Mouse (Mus musculus) hindbrain, postnatal 0 days (tissue): ENCODE results near the gene Fam107a. TPM values are rescaled to one million over a fixed set of nuclear protein-coding genes. Genes with fewer than 3 reads are reported as not detected.

Source experiments
- ATAC-seq: fragments of 200-750 bp; cut with Nextera tagmentation; 2 replicates; pipeline ENCODE4 v1.8.0; 2017; ENCODE audit warnings: mild to moderate bottlenecking, moderate TSS enrichment, moderate library complexity
- DNase-seq: peaks from one replicate; pipeline ENCODE4 v3.0.0-alpha.2; 2015; ENCODE audit warnings: low spot score
- H3K27ac ChIP-seq: fragments of 300-500 bp; sonication (generic); 2 replicates; pipeline ENCODE4 v1.5.1; 2014; ENCODE audit warnings: mild to moderate bottlenecking
- H3K27me3 ChIP-seq: fragments of 300-500 bp; sonication (generic); 2 replicates; pipeline ENCODE4 v1.6.1; 2014; ENCODE audit warnings: low read length, mixed read lengths; ENCODE audit not compliant: insufficient read depth
- H3K36me3 ChIP-seq: fragments of 300-500 bp; sonication (generic); 2 replicates; pipeline ENCODE4 v1.6.1; 2014; ENCODE audit warnings: low read length, mixed read lengths; ENCODE audit not compliant: insufficient read depth
- H3K4me1 ChIP-seq: fragments of 300-500 bp; sonication (generic); 2 replicates; pipeline ENCODE4 v1.6.1; 2014; ENCODE audit warnings: antibody characterized with exemption, low read length, mixed read lengths; ENCODE audit not compliant: insufficient read depth
- H3K4me2 ChIP-seq: fragments of 300-500 bp; sonication (generic); 2 replicates; pipeline ENCODE4 v1.6.1; 2014; ENCODE audit warnings: low read depth, mild to moderate bottlenecking, low read length, moderate library complexity, mixed read lengths
- H3K4me3 ChIP-seq: fragments of 300-500 bp; sonication (generic); 2 replicates; pipeline ENCODE4 v1.5.1; 2014; ENCODE audit warnings: low read length
- H3K9ac ChIP-seq: fragments of 300-500 bp; sonication (generic); replicated peaks from 2 replicates; pipeline ENCODE4 v1.6.1; 2014; ENCODE audit warnings: mild to moderate bottlenecking, low read length, moderate library complexity, mixed read lengths
- H3K9me3 ChIP-seq: fragments of 300-500 bp; sonication (generic); 2 replicates; pipeline ENCODE4 v1.6.1; 2016; ENCODE audit warnings: low read length, mixed read lengths
- CTCF ChIP-seq: IDR thresholded peaks from 2 replicates; pipeline ENCODE4 v1.5.1; 2016; ENCODE audit warnings: antibody characterized with exemption, control low read depth, low read depth
- WGBS: fragments of 180-500 bp; shearing (Covaris S2); extraction: QIAGEN DNeasy Blood & Tissue Kit; methylation state at CpG from one replicate; pipeline ENCODE4 v1.1.7; 2014; 5-methylcytosine and 5-hydroxymethylcytosine counted together
- polyA plus RNA-seq: library from polyadenylated mRNA; unstranded; fragments of >200 nt; fragmentation: Nextera tagmentation; extraction: Ambion mirVana; gene quantifications from 2 replicates; pipeline ENCODE4 v1.2.1, GENCODE M21; 2015
- total RNA-seq: library from RNA; depleted of rRNA; stranded (reverse); fragments of >200 nt; gene quantifications from 2 replicates; pipeline ENCODE4 v1.2.3, GENCODE M21; 2014

The Fam107a gene
- total and polyA plus RNA-seq, 2 experiments from 2014 or later: 0.80 to 8.8 TPM

DNA sequence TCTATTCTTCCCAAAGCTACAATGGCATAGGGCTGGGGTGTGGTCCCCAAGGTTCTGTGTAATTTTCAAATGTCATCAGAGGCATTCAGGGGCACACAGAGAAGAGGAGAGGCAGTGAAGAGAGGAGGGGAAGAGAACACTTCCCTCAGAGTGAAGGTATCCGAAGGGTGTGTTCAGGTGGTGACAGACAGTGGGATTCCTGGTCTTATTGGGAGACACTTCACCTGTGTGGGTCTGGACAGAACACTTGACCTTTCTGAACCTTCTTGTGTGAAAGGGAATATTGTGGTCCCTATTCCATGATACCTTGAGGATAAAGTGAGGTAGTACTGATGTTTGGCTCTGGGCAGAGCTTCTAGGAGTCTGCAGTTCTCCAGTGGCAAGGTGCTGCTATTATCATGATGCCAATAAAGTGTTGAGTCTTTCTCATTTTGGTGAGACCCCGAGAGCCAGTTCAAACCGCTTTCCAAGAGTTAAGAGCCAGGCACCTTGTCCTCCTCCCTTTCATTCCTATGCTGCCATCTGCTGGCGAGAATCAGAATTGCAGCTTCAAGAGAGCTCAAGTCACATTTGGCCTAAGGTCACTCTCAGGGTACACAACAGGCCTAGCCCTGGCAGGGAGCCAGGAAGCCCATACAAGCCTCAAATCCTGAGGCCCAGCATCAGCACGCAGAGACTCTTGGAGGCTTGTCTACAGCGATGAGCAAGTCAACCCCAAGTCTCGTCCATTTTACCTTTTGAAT, 28.6 kb upstream of the Fam107a start:
- DNase-seq (peak; percentile 87), ATAC-seq (peak; percentile 53)
- Histone ChIP-seq H3K27me3 (no peaks in the 10 kb centered on the region), H3K36me3 (no peaks in the 10 kb centered on the region), H3K4me2 (no peak overlapping the region), H3K27ac (no peak overlapping the region), H3K4me1 (no peaks in the 10 kb centered on the region), H3K9ac (no peak overlapping the region), H3K9me3 (no peaks in the 10 kb centered on the region), H3K4me3 (no peak overlapping the region)
- 22% methylated on average over 7 of the region's 7 CpGs for WGBS
- TF ChIP-seq CTCF: peak; percentile 99

DNA sequence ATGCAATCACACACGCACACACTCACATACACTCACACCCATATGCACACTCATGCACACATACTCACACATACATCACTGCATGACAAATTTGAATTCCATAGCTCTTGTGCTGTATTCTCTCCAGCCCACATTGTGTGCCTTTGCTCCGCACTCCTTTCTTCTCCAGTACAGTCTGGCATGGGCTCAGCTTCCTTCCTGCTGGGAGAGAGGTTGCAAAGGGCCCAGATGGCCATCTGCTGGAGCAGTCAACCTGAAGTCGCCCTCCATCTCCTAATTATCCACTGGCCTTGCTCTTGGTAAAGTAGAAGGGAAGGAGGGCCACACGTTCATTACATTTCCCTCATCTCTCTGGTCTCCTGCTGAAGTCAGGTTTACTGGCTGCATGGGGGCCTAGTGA, 27.7 kb upstream of the Fam107a start:
- TF ChIP-seq CTCF: no peak
- DNase-seq: no peak
- H3K9ac ChIP-seq: no peak overlapping the region
- no peaks in the 10 kb centered on the region for H3K27me3 ChIP-seq
- H3K4me2 ChIP-seq: no peak overlapping the region
- H3K9me3 ChIP-seq: no peaks in the 10 kb centered on the region
- no peaks in the 10 kb centered on the region for H3K36me3 ChIP-seq
- no peak overlapping the region for H3K27ac ChIP-seq
- 58% methylated on average over 4 of the region's 4 CpGs for WGBS
- H3K4me1 ChIP-seq: no peaks in the 10 kb centered on the region
- no peak for ATAC-seq
- H3K4me3 ChIP-seq: no peak overlapping the region

DNA sequence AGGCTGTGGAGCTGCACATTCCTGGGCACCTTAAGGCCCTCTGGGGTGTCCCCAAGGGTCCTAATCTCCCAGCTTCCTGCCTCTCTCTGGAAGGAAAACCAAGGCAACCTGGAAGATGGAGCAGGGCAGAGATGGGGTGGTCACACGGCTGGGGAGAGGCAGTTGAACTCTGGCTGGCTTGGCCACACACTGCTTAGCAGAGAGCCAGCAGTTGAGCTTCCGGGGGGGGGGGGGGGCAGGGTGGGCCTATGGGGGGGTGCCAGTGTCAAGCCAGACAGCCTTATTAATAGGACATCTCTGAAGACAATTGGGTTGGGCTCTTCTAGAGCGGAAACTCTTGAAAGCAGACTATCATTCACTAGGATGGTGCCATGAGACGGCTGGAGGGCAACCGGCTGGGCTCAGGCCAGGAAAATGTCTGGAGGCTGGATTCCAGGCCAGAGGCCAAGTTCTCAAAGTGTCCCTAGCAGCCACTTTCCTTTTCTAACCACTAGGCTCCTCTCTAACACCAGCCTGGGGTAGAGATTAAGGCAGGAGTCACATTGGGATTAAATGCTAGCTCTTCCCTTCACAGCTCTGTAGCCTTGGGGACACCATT, 24.8 kb upstream of the Fam107a start:
- H3K27me3 ChIP-seq: no peaks in the 10 kb centered on the region
- H3K9me3 ChIP-seq: no peaks in the 10 kb centered on the region
- H3K36me3 ChIP-seq: no peaks in the 10 kb centered on the region
- no peak overlapping the region for H3K9ac ChIP-seq
- H3K4me1 ChIP-seq: no peaks in the 10 kb centered on the region
- H3K27ac ChIP-seq: no peak overlapping the region
- TF ChIP-seq CTCF: peak; percentile 21; the same call in 1 of the 2 replicates
- DNase-seq (peak; percentile 65), ATAC-seq (peak; percentile 75)
- no peak overlapping the region for H3K4me3 ChIP-seq
- H3K4me2 ChIP-seq: no peak overlapping the region
- 43% methylated on average over 5 of the region's 5 CpGs for WGBS

DNA sequence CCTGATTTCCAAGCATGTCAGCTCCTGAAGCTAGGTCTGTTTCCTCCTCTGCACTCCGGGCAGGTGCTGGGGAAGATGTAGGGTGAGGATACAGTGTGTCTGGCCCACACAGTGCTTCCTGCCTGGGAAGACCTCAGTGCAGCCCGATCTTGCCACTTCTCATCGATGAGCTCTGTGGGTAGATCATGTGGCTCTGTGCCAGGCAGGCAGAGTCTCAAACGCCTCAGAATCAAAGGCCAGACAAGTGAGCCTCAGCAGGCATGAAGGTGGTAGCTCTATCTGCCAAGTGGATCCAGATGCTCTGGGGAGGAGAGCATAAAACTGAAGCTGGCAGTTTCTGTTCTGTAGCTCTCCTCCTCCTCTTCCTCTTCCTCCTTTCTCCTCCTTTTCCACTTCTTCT, 22.4 kb upstream of the Fam107a start:
- H3K27ac ChIP-seq: no peak overlapping the region
- no peaks in the 10 kb centered on the region for H3K36me3 ChIP-seq
- H3K27me3 ChIP-seq: no peaks in the 10 kb centered on the region
- H3K4me3 ChIP-seq: no peak overlapping the region
- H3K4me2 ChIP-seq: no peak overlapping the region
- no peak for TF ChIP-seq CTCF
- DNase-seq: no peak
- no peaks in the 10 kb centered on the region for H3K4me1 ChIP-seq
- H3K9me3 ChIP-seq: no peaks in the 10 kb centered on the region
- ATAC-seq: no peak
- WGBS: 49% methylated on average over 4 of the region's 4 CpGs
- H3K9ac ChIP-seq: no peak overlapping the region

DNA sequence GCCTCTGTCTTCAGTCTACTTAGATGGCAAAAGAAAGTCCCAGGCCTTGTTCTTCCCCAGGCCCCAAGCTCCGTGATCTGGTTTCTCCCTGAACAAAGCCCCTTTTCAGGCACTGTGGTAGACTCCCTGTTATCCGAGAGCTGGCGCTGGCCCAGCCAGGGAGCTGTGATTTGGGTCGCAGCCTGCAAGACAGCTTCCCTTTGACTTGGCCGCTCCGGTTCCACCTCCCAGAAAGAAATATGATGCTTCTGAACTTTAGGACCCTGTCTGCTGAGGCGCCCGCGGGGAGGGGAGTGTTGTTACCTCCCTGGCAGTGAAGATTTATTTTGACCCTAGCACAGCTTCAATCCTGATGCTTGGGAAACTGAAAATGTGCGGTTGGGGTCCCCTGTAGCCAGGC, 18.1 kb upstream of the Fam107a start:
- Histone ChIP-seq H3K9ac (no peak overlapping the region), H3K27me3 (no peaks in the 10 kb centered on the region), H3K36me3 (no peaks in the 10 kb centered on the region), H3K9me3 (no peaks in the 10 kb centered on the region), H3K4me1 (no peaks in the 10 kb centered on the region), H3K27ac (no peak overlapping the region), H3K4me3 (no peak overlapping the region), H3K4me2 (no peak overlapping the region)
- ATAC-seq (0 out of 2 replicates have a peak, but pooled peaks have one; percentile 25), DNase-seq (peak; percentile 19)
- TF ChIP-seq CTCF: no peak
- 49% methylated on average over 10 of the region's 10 CpGs for WGBS

DNA sequence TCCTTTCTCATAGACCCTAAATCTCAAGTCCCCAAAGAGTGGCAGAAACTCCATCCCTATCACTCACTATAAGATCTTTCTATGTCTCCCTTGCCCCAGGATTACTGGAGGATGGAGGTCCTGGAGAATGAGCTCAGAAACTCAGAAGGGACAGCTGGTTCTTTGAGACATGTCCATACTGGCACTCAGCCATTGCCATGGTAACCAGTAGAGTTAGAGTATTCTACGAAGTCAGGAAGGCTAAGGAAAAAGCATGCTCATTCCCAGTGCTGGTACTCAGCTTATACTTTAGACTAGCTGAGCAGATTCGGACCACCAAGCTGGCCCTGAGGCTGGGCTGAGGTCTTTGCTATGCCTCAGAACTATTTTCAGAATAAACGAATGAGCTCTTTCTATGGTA, 16.7 kb upstream of the Fam107a start:
- H3K36me3 ChIP-seq: no peaks in the 10 kb centered on the region
- H3K27ac ChIP-seq: no peak overlapping the region
- DNase-seq (peak; percentile 61), ATAC-seq (no peak)
- no peak for TF ChIP-seq CTCF
- no peaks in the 10 kb centered on the region for H3K4me1 ChIP-seq
- H3K27me3 ChIP-seq: no peaks in the 10 kb centered on the region
- no peak overlapping the region for H3K4me3 ChIP-seq
- no peaks in the 10 kb centered on the region for H3K9me3 ChIP-seq
- H3K4me2 ChIP-seq: no peak overlapping the region
- no peak overlapping the region for H3K9ac ChIP-seq
- 64% methylated on average over 3 of the region's 3 CpGs for whole genome bisulfite sequencing
